Mouse (Mus musculus) lung, adult 10 weeks (tissue): ENCODE results near the gene Hnrnpll. TPM values are rescaled to one million over a fixed set of nuclear protein-coding genes. Genes with fewer than 3 reads are reported as not detected.

Experiments
- polyA plus RNA-seq: library from polyadenylated mRNA; stranded (reverse); fragments of 350-450 nt; fragmentation: Illumina TruSeq; extraction: RNeasy Lipid Tissue Mini Kit (QIAGEN cat#74804); gene quantifications from one replicate; pipeline ENCODE4 v1.2.3, GENCODE M21; 2014; ENCODE audit warnings: low read depth, low replicate concordance; ENCODE audit not compliant: insufficient read depth

Gene Hnrnpll
- polyA plus RNA-seq, result 20.1 TPM

GRCm38 (mm10) chr17:80061783-80062619 is at the start of gene Hnrnpll:
Hnrnpll (minus strand) TSS chr17:80062334.

Other genes starting within 250 kb of the Hnrnpll start
- 19.9 TPM for gene Atl2, start 166.2 kb downstream of the Hnrnpll start, polyA plus RNA-seq
- gene Galm, start 65.1 kb upstream of the Hnrnpll start, polyA plus RNA-seq, result 6.1 TPM
- gene Srsf7, start 145.0 kb upstream of the Hnrnpll start, polyA plus RNA-seq, result 90.7 TPM
- gene Ttc39d, start 145.1 kb upstream of the Hnrnpll start, polyA plus RNA-seq, result 0.19 TPM
- 6.1 TPM for gene Gemin6, start 162.1 kb upstream of the Hnrnpll start, polyA plus RNA-seq
- 22.3 TPM for gene Morn2, start 227.9 kb upstream of the Hnrnpll start, polyA plus RNA-seq
- 6.2 TPM for gene Dhx57, start 228.1 kb upstream of the Hnrnpll start, polyA plus RNA-seq
- 0.27 TPM for gene Arhgef33, start 245.1 kb upstream of the Hnrnpll start, polyA plus RNA-seq